Mouse (Mus musculus): ENCODE measurements around the gene Cd207. TPM values are rescaled to one million over a fixed set of nuclear protein-coding genes. Genes with fewer than 3 reads are reported as not detected.
A peak's percentile ranks its signal among the peaks of the same experiment; 100 is the strongest.
"Not testable (repeated sequence)": the region's sequence is repeated elsewhere in the genome, so short reads cannot be mapped to it uniquely, and the experiment has no call there.

Cd207 gene
- polyA plus RNA-seq, 1 experiment from 2014 or later: not detected

GRCm38 (mm10) chr6:83673395-83673794, 4.3 kb downstream of the Cd207 start:
- WGBS: 5% methylated on average over 4 of the region's 4 CpGs
- H3K27me3 ChIP-seq (ENCODE audit: control insufficient read depth, insufficient read depth, low read length): no peaks in the 10 kb centered on the region
- H3K36me3 ChIP-seq (ENCODE audit: control insufficient read depth, insufficient read depth, low read length): no peaks in the 10 kb centered on the region
- H3K27ac ChIP-seq (replicated peaks): no peak overlapping the region
- H3K9me3 ChIP-seq (ENCODE audit: control insufficient read depth, low read length): no peaks in the 10 kb centered on the region
- DNase-seq (ENCODE audit: low spot score): peak; percentile 82
- H3K4me3 ChIP-seq (ENCODE audit: low read depth, low read length): no peak overlapping the region
- H3K4me2 ChIP-seq (replicated peaks; ENCODE audit: low read depth): no peak overlapping the region
- H3K9ac ChIP-seq (ENCODE audit: low read length): no peak overlapping the region
- TF ChIP-seq EP300 (optimal IDR thresholded peaks at IDR 0.05): no peak
- TF ChIP-seq CTCF (IDR thresholded peaks at IDR 0.05; ENCODE audit: low read depth): peak; percentile 94
- ATAC-seq (ENCODE audit: low FRiP score, low TSS enrichment): no peak
- no peaks in the 10 kb centered on the region for H3K4me1 ChIP-seq (replicated peaks; ENCODE audit: control insufficient read depth, insufficient read depth)

- no peak overlapping the region for H3K9ac ChIP-seq (ENCODE audit: low read length)
- H3K27me3 ChIP-seq (ENCODE audit: control insufficient read depth, insufficient read depth, low read length): no peaks in the 10 kb centered on the region
- H3K4me2 ChIP-seq (replicated peaks; ENCODE audit: low read depth): no peak overlapping the region
- H3K9me3 ChIP-seq (ENCODE audit: control insufficient read depth, low read length): no peaks in the 10 kb centered on the region
- H3K4me1 ChIP-seq (replicated peaks; ENCODE audit: control insufficient read depth, insufficient read depth): no peaks in the 10 kb centered on the region
- ATAC-seq (ENCODE audit: low FRiP score, low TSS enrichment) (no peak), DNase-seq (ENCODE audit: low spot score) (no peak)
- WGBS: 80% methylated on average over 2 of the region's 2 CpGs
- TF ChIP-seq EP300 (optimal IDR thresholded peaks at IDR 0.05) (no peak), CTCF (IDR thresholded peaks at IDR 0.05; ENCODE audit: low read depth) (no peak)
- H3K27ac ChIP-seq (replicated peaks): no peak overlapping the region
- no peaks in the 10 kb centered on the region for H3K36me3 ChIP-seq (ENCODE audit: control insufficient read depth, insufficient read depth, low read length)
- no peak overlapping the region for H3K4me3 ChIP-seq (ENCODE audit: low read depth, low read length)
These were observed 12.6 kb downstream of the Cd207 start for GRCm38 (mm10) chr6:83665009-83665408.

- Histone ChIP-seq H3K4me3 (ENCODE audit: low read depth, low read length) (no peak overlapping the region), H3K9me3 (ENCODE audit: control insufficient read depth, low read length) (no peaks in the 10 kb centered on the region), H3K27ac (replicated peaks) (no peak overlapping the region), H3K4me1 (replicated peaks; ENCODE audit: control insufficient read depth, insufficient read depth) (no peaks in the 10 kb centered on the region), H3K36me3 (ENCODE audit: control insufficient read depth, insufficient read depth, low read length) (no peaks in the 10 kb centered on the region), H3K27me3 (ENCODE audit: control insufficient read depth, insufficient read depth, low read length) (no peaks in the 10 kb centered on the region), H3K4me2 (replicated peaks; ENCODE audit: low read depth) (no peak overlapping the region), H3K9ac (ENCODE audit: low read length) (no peak overlapping the region)
- no peak for DNase-seq (ENCODE audit: low spot score)
- ATAC-seq (ENCODE audit: low FRiP score, low TSS enrichment): no peak
- 66% methylated on average over 4 of the region's 4 CpGs for WGBS
- TF ChIP-seq CTCF (IDR thresholded peaks at IDR 0.05; ENCODE audit: low read depth): no peak
These were observed 16.8 kb downstream of the Cd207 start for GRCm38 (mm10) chr6:83660821-83661220.

- H3K27ac ChIP-seq (replicated peaks): no peak within 1 kb of the TSS
These were observed 21.6 kb downstream of the Cd207 start, which contains the start of gene Clec4f for GRCm38 (mm10) chr6:83656087-83656486. TSS of gene Clec4f (minus strand) at chr6:83656187.

GRCm38 (mm10) chr6:83646715-83647114, 30.9 kb downstream of the Cd207 start:
- WGBS: 81% methylated on average over 10 of the region's 10 CpGs
- no peak for DNase-seq (ENCODE audit: low spot score)

More at GRCm38 (mm10) chr6:83656087-83656486, 21.6 kb downstream of the Cd207 start, which contains the start of gene Clec4f:
- DNase-seq (ENCODE audit: low spot score): no peak
- Histone ChIP-seq H3K27me3 (ENCODE audit: control insufficient read depth, insufficient read depth, low read length) (no peaks in the 10 kb centered on the region), H3K4me3 (ENCODE audit: low read depth, low read length) (no peak within 1 kb of the TSS), H3K4me1 (replicated peaks; ENCODE audit: control insufficient read depth, insufficient read depth) (no peaks in the 10 kb centered on the region), H3K9me3 (ENCODE audit: control insufficient read depth, low read length) (no peaks in the 10 kb centered on the region), H3K36me3 (ENCODE audit: control insufficient read depth, insufficient read depth, low read length) (no peaks in the 10 kb centered on the region), H3K4me2 (replicated peaks; ENCODE audit: low read depth) (no peak within 1 kb of the TSS), H3K9ac (ENCODE audit: low read length) (no peak within 1 kb of the TSS)
- ATAC-seq (ENCODE audit: low FRiP score, low TSS enrichment): no peak
- TF ChIP-seq CTCF (IDR thresholded peaks at IDR 0.05; ENCODE audit: low read depth) (no peak), EP300 (optimal IDR thresholded peaks at IDR 0.05) (no peak)
- WGBS: 96% methylated on average over 2 of the region's 2 CpGs

GRCm38 (mm10) chr6:83635329-83635728, 42.3 kb downstream of the Cd207 start:
- no peaks in the 10 kb centered on the region for H3K9me3 ChIP-seq (ENCODE audit: control insufficient read depth, low read length)

More at GRCm38 (mm10) chr6:83646715-83647114, 30.9 kb downstream of the Cd207 start:
- no peak for ATAC-seq (ENCODE audit: low FRiP score, low TSS enrichment)
- no peak overlapping the region for H3K27ac ChIP-seq (replicated peaks)
- no peak overlapping the region for H3K9ac ChIP-seq (ENCODE audit: low read length)
- no peaks in the 10 kb centered on the region for H3K27me3 ChIP-seq (ENCODE audit: control insufficient read depth, insufficient read depth, low read length)
- H3K36me3 ChIP-seq (ENCODE audit: control insufficient read depth, insufficient read depth, low read length): no peaks in the 10 kb centered on the region
- no peak overlapping the region for H3K4me2 ChIP-seq (replicated peaks; ENCODE audit: low read depth)
- no peak overlapping the region for H3K4me3 ChIP-seq (ENCODE audit: low read depth, low read length)
- H3K4me1 ChIP-seq (replicated peaks; ENCODE audit: control insufficient read depth, insufficient read depth): no peaks in the 10 kb centered on the region
- H3K9me3 ChIP-seq (ENCODE audit: control insufficient read depth, low read length): no peaks in the 10 kb centered on the region
- TF ChIP-seq EP300 (optimal IDR thresholded peaks at IDR 0.05): no peak
- TF ChIP-seq CTCF (IDR thresholded peaks at IDR 0.05; ENCODE audit: low read depth): no peak

GRCm38 (mm10) chr6:83634631-83635030, 43.0 kb downstream of the Cd207 start:
- H3K4me3 ChIP-seq (ENCODE audit: low read depth, low read length); H3K4me1 ChIP-seq (replicated peaks; ENCODE audit: control insufficient read depth, insufficient read depth); H3K4me2 ChIP-seq (replicated peaks; ENCODE audit: low read depth); H3K27ac ChIP-seq (replicated peaks); ATAC-seq (ENCODE audit: low FRiP score, low TSS enrichment); H3K36me3 ChIP-seq (ENCODE audit: control insufficient read depth, insufficient read depth, low read length); DNase-seq (ENCODE audit: low spot score); H3K27me3 ChIP-seq (ENCODE audit: control insufficient read depth, insufficient read depth, low read length); H3K9me3 ChIP-seq (ENCODE audit: control insufficient read depth, low read length); H3K9ac ChIP-seq (ENCODE audit: low read length): not testable (repeated sequence)
- 53% methylated on average over 4 of the region's 4 CpGs for WGBS

More at GRCm38 (mm10) chr6:83635329-83635728, 42.3 kb downstream of the Cd207 start:
- Histone ChIP-seq H3K36me3 (ENCODE audit: control insufficient read depth, insufficient read depth, low read length) (no peaks in the 10 kb centered on the region), H3K9ac (ENCODE audit: low read length) (no peak overlapping the region), H3K27me3 (ENCODE audit: control insufficient read depth, insufficient read depth, low read length) (no peaks in the 10 kb centered on the region), H3K4me1 (replicated peaks; ENCODE audit: control insufficient read depth, insufficient read depth) (no peaks in the 10 kb centered on the region), H3K4me3 (ENCODE audit: low read depth, low read length) (no peak overlapping the region), H3K4me2 (replicated peaks; ENCODE audit: low read depth) (no peak overlapping the region), H3K27ac (replicated peaks) (no peak overlapping the region)
- no peak for DNase-seq (ENCODE audit: low spot score)
- TF ChIP-seq CTCF (IDR thresholded peaks at IDR 0.05; ENCODE audit: low read depth) (no peak), EP300 (optimal IDR thresholded peaks at IDR 0.05) (no peak)
- ATAC-seq (ENCODE audit: low FRiP score, low TSS enrichment): no peak
- WGBS: 79% methylated on average over 1 of the region's 1 CpGs

GRCm38 (mm10) chr6:83634106-83634505, 43.6 kb downstream of the Cd207 start:
- ATAC-seq (ENCODE audit: low FRiP score, low TSS enrichment); DNase-seq (ENCODE audit: low spot score): not testable (repeated sequence)
- 42% methylated on average over 5 of the region's 5 CpGs for WGBS

More at GRCm38 (mm10) chr6:83634106-83634505, 43.6 kb downstream of the Cd207 start:
- H3K4me1 ChIP-seq (replicated peaks; ENCODE audit: control insufficient read depth, insufficient read depth); H3K9ac ChIP-seq (ENCODE audit: low read length); H3K27ac ChIP-seq (replicated peaks); H3K36me3 ChIP-seq (ENCODE audit: control insufficient read depth, insufficient read depth, low read length); H3K4me2 ChIP-seq (replicated peaks; ENCODE audit: low read depth); H3K9me3 ChIP-seq (ENCODE audit: control insufficient read depth, low read length); H3K4me3 ChIP-seq (ENCODE audit: low read depth, low read length); H3K27me3 ChIP-seq (ENCODE audit: control insufficient read depth, insufficient read depth, low read length): not testable (repeated sequence)
